Mouse (Mus musculus): ENCODE data around the gene Begain. TPM values are rescaled to one million over a fixed set of nuclear protein-coding genes. Genes with fewer than 3 reads are reported as not detected.

The Begain gene
- polyA plus RNA-seq, 1 experiment = 0.41 TPM

GRCm38 (mm10) chr12:109067561-109068135 is 369 bp downstream of the Begain start:
- no peaks in the 10 kb centered on the region for H3K36me3 ChIP-seq (replicated peaks; ENCODE audit: low read length)
- peak overlapping the region; percentile 83 for H3K4me3 ChIP-seq (replicated peaks)
- H3K4me1 ChIP-seq = peaks cover 7% of the 10 kb centered on the region; the same call in 1 of the 2 replicates
- H3K27me3 ChIP-seq (replicated peaks) = peaks cover 61% of the 10 kb centered on the region
- no peaks in the 10 kb centered on the region for H3K9me3 ChIP-seq
- TF ChIP-seq GATA1 (IDR thresholded peaks at IDR 0.05; ENCODE audit: borderline replicate concordance, low read length) = no peak
- TF ChIP-seq FLI1 (IDR thresholded peaks at IDR 0.05; ENCODE audit: low read length) = no peak

- TF ChIP-seq FLI1 (IDR thresholded peaks at IDR 0.05; ENCODE audit: low read length) = no peak
- TF ChIP-seq GATA1 (IDR thresholded peaks at IDR 0.05; ENCODE audit: borderline replicate concordance, low read length) = no peak
- H3K36me3 ChIP-seq (replicated peaks; ENCODE audit: low read length) = no peaks in the 10 kb centered on the region
- no peaks in the 10 kb centered on the region for H3K9me3 ChIP-seq
- H3K4me1 ChIP-seq = no peaks in the 10 kb centered on the region
- H3K4me3 ChIP-seq (replicated peaks) = no peak overlapping the region
- H3K27me3 ChIP-seq (replicated peaks) = peaks cover 54% of the 10 kb centered on the region
These were observed 9.4 kb downstream of the Begain start for GRCm38 (mm10) chr12:109058660-109059059.

- TF ChIP-seq FLI1 (IDR thresholded peaks at IDR 0.05; ENCODE audit: low read length) = no peak
- TF ChIP-seq GATA1 (IDR thresholded peaks at IDR 0.05; ENCODE audit: borderline replicate concordance, low read length) = no peak
- Histone ChIP-seq H3K4me3 (replicated peaks) (no peak overlapping the region), H3K27me3 (replicated peaks) (peaks cover 62% of the 10 kb centered on the region), H3K36me3 (replicated peaks; ENCODE audit: low read length) (no peaks in the 10 kb centered on the region), H3K9me3 (no peaks in the 10 kb centered on the region), H3K4me1 (peaks cover 5% of the 10 kb centered on the region; the same call in 1 of the 2 replicates)
These were observed 10.3 kb downstream of the Begain start for GRCm38 (mm10) chr12:109057736-109058135.

- no peaks in the 10 kb centered on the region for H3K36me3 ChIP-seq (replicated peaks; ENCODE audit: low read length)
- peak overlapping the region; percentile 29 for H3K4me3 ChIP-seq (replicated peaks)
- H3K27me3 ChIP-seq (replicated peaks) = peaks cover 86% of the 10 kb centered on the region
- H3K4me1 ChIP-seq = peaks cover 5% of the 10 kb centered on the region; the same call in 1 of the 2 replicates
- no peak for TF ChIP-seq GATA1 (IDR thresholded peaks at IDR 0.05; ENCODE audit: borderline replicate concordance, low read length)
- TF ChIP-seq FLI1 (IDR thresholded peaks at IDR 0.05; ENCODE audit: low read length) = no peak
- H3K9me3 ChIP-seq = no peaks in the 10 kb centered on the region
These were observed 14.8 kb downstream of the Begain start for GRCm38 (mm10) chr12:109053020-109053806.

GRCm38 (mm10) chr12:109049949-109050348 is 18.1 kb downstream of the Begain start:
- Histone ChIP-seq H3K9me3 (no peaks in the 10 kb centered on the region), H3K4me3 (replicated peaks) (no peak overlapping the region), H3K4me1 (peaks cover 5% of the 10 kb centered on the region; the same call in 1 of the 2 replicates), H3K36me3 (replicated peaks; ENCODE audit: low read length) (no peaks in the 10 kb centered on the region), H3K27me3 (replicated peaks) (peaks cover 80% of the 10 kb centered on the region)
- no peak for TF ChIP-seq FLI1 (IDR thresholded peaks at IDR 0.05; ENCODE audit: low read length)
- no peak for TF ChIP-seq GATA1 (IDR thresholded peaks at IDR 0.05; ENCODE audit: borderline replicate concordance, low read length)

- no peak overlapping the region for H3K4me3 ChIP-seq (replicated peaks)
- no peaks in the 10 kb centered on the region for H3K9me3 ChIP-seq
- peaks cover 73% of the 10 kb centered on the region for H3K27me3 ChIP-seq (replicated peaks)
- no peaks in the 10 kb centered on the region for H3K36me3 ChIP-seq (replicated peaks; ENCODE audit: low read length)
- no peaks in the 10 kb centered on the region for H3K4me1 ChIP-seq
- TF ChIP-seq GATA1 (IDR thresholded peaks at IDR 0.05; ENCODE audit: borderline replicate concordance, low read length) (no peak), FLI1 (IDR thresholded peaks at IDR 0.05; ENCODE audit: low read length) (no peak)
These were observed 22.4 kb downstream of the Begain start for GRCm38 (mm10) chr12:109045581-109045980.

- Histone ChIP-seq H3K36me3 (replicated peaks; ENCODE audit: low read length) (no peaks in the 10 kb centered on the region), H3K9me3 (no peaks in the 10 kb centered on the region), H3K4me1 (no peaks in the 10 kb centered on the region), H3K27me3 (replicated peaks) (peaks cover 70% of the 10 kb centered on the region), H3K4me3 (replicated peaks) (no peak overlapping the region)
- no peak for TF ChIP-seq FLI1 (IDR thresholded peaks at IDR 0.05; ENCODE audit: low read length)
- no peak for TF ChIP-seq GATA1 (IDR thresholded peaks at IDR 0.05; ENCODE audit: borderline replicate concordance, low read length)
These were observed 23.5 kb downstream of the Begain start for GRCm38 (mm10) chr12:109044497-109044896.

GRCm38 (mm10) chr12:109039311-109039710 is 28.7 kb downstream of the Begain start:
- no peaks in the 10 kb centered on the region for H3K36me3 ChIP-seq (replicated peaks; ENCODE audit: low read length)
- H3K4me3 ChIP-seq (replicated peaks) = no peak overlapping the region
- TF ChIP-seq GATA1 (IDR thresholded peaks at IDR 0.05; ENCODE audit: borderline replicate concordance, low read length) = no peak
- no peak for TF ChIP-seq FLI1 (IDR thresholded peaks at IDR 0.05; ENCODE audit: low read length)
- peaks cover 63% of the 10 kb centered on the region for H3K27me3 ChIP-seq (replicated peaks)
- no peaks in the 10 kb centered on the region for H3K4me1 ChIP-seq
- peaks cover 3% of the 10 kb centered on the region; the same call in 1 of the 2 replicates for H3K9me3 ChIP-seq

- Histone ChIP-seq H3K9me3 (peaks cover 14% of the 10 kb centered on the region), H3K4me3 (replicated peaks) (no peak overlapping the region)
These were observed 29.7 kb downstream of the Begain start for GRCm38 (mm10) chr12:109038179-109038819.

More at GRCm38 (mm10) chr12:109038179-109038819, 29.7 kb downstream of the Begain start:
- Histone ChIP-seq H3K4me1 (no peaks in the 10 kb centered on the region), H3K36me3 (replicated peaks; ENCODE audit: low read length) (no peaks in the 10 kb centered on the region), H3K27me3 (replicated peaks) (peaks cover 63% of the 10 kb centered on the region)
- TF ChIP-seq GATA1 (IDR thresholded peaks at IDR 0.05; ENCODE audit: borderline replicate concordance, low read length) (no peak), FLI1 (IDR thresholded peaks at IDR 0.05; ENCODE audit: low read length) (no peak)
